Mouse (Mus musculus) embryonic facial prominence, embryonic 12.5 days (tissue): ENCODE results near the gene Rps6ka2. TPM values are rescaled to one million over a fixed set of nuclear protein-coding genes. Genes with fewer than 3 reads are reported as not detected.
A peak's percentile ranks its signal among the peaks of the same experiment; 100 is the strongest.

Source experiments
- ATAC-seq: fragments of 200-750 bp; cut with Nextera tagmentation; 2 replicates; pipeline ENCODE4 v1.8.0; 2017; ENCODE audit not compliant: insufficient number of reproducible peaks, insufficient read depth, low FRiP score, low TSS enrichment
- H3K27ac ChIP-seq: fragments of 300-500 bp; sonication (generic); 2 replicates; pipeline ENCODE4 v1.5.1; 2016; ENCODE audit warnings: mild to moderate bottlenecking
- H3K27me3 ChIP-seq: fragments of 300-500 bp; sonication (generic); 2 replicates; pipeline ENCODE4 v1.6.1; 2016; ENCODE audit warnings: mild to moderate bottlenecking, moderate library complexity
- H3K36me3 ChIP-seq: fragments of 300-500 bp; sonication (generic); 2 replicates; pipeline ENCODE4 v1.6.1; 2016; ENCODE audit warnings: mild to moderate bottlenecking
- H3K4me1 ChIP-seq: fragments of 300-500 bp; sonication (generic); 2 replicates; pipeline ENCODE4 v1.6.1; 2016
- H3K4me2 ChIP-seq: fragments of 300-500 bp; sonication (generic); replicated peaks from 2 replicates; pipeline ENCODE4 v1.6.1; 2016; ENCODE audit warnings: mild to moderate bottlenecking, moderate library complexity
- H3K4me3 ChIP-seq: fragments of 300-500 bp; sonication (generic); 2 replicates; pipeline ENCODE4 v1.5.1; 2016; ENCODE audit warnings: mild to moderate bottlenecking
- H3K9ac ChIP-seq: fragments of 300-500 bp; sonication (generic); 2 replicates; pipeline ENCODE4 v1.6.1; 2016; ENCODE audit warnings: mild to moderate bottlenecking, moderate library complexity
- H3K9me3 ChIP-seq: fragments of 300-500 bp; sonication (generic); 2 replicates; pipeline ENCODE4 v1.6.1; 2016; ENCODE audit warnings: mild to moderate bottlenecking, moderate library complexity
- WGBS: fragments of 180-500 bp; shearing (Covaris S2); methylation state at CpG from one replicate; pipeline ENCODE4 v1.1.7; 2016; 5-methylcytosine and 5-hydroxymethylcytosine counted together
- polyA plus RNA-seq: library from polyadenylated mRNA; unstranded; fragments of >200 nt; fragmentation: Nextera tagmentation; extraction: Ambion mirVana; gene quantifications from 2 replicates; pipeline ENCODE4 v1.2.1, GENCODE M21; 2016

Gene Rps6ka2
- polyA plus RNA-seq, 1 experiment from 2014 or later = 24.8 TPM

DNA sequence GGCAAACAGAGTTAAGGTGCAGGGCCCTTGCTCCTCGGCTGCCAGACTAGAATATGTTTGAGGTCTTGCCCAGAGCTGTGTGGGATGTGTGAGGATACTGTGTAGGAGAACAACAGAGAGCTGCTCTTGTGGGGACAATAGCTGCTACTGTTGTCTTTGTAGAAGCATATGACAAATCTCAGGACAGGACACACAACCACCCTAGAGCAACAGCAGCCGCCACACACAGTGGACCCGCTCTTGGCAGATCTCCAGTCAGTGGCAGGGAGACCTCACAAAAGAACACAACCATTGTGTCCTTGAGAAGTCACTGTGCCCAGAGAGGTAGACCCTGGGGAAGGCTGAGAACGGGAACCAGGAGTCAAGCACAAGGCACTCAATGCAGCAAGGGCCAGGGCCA lies 42.0 kb downstream of the Rps6ka2 start:
- no peak overlapping the region for H3K27ac ChIP-seq
- WGBS = 77% methylated on average over 4 of the region's 4 CpGs

DNA sequence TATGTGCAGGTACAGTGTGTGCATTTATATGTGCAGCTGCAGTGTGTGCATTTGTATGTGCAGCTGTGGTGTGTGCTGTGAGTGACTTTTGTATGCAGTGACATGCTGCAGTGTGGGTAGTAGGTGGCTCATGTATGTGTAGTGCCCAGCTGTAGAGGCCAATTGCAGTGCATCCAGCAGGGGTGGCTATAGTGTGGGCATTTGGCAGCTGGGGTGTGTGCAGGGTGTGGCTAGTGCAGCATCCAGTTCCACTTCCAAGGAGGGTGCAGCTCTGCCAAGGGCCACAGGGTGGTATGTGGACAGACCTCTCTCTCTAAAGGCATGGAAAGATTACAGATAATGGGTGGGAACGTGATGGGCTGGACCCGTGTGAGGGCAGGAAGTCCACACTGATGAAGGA lies 43.3 kb downstream of the Rps6ka2 start:
- WGBS = 86% methylated on average over 2 of the region's 2 CpGs
- Histone ChIP-seq H3K4me2 (no peak overlapping the region), H3K36me3 (no peaks in the 10 kb centered on the region), H3K4me1 (peaks cover 13% of the 10 kb centered on the region; the same call in 1 of the 2 replicates), H3K27me3 (no peaks in the 10 kb centered on the region), H3K4me3 (no peak overlapping the region), H3K9me3 (no peaks in the 10 kb centered on the region), H3K27ac (no peak overlapping the region), H3K9ac (no peak overlapping the region)
- ATAC-seq = no peak

More for the DNA sequence above, 42.0 kb downstream of the Rps6ka2 start:
- no peak overlapping the region for H3K9ac ChIP-seq
- H3K9me3 ChIP-seq = no peaks in the 10 kb centered on the region
- H3K4me2 ChIP-seq = no peak overlapping the region
- no peaks in the 10 kb centered on the region for H3K36me3 ChIP-seq
- peaks cover 18% of the 10 kb centered on the region; the same call in 1 of the 2 replicates for H3K4me1 ChIP-seq
- ATAC-seq = no peak
- H3K27me3 ChIP-seq = no peaks in the 10 kb centered on the region
- no peak overlapping the region for H3K4me3 ChIP-seq

DNA sequence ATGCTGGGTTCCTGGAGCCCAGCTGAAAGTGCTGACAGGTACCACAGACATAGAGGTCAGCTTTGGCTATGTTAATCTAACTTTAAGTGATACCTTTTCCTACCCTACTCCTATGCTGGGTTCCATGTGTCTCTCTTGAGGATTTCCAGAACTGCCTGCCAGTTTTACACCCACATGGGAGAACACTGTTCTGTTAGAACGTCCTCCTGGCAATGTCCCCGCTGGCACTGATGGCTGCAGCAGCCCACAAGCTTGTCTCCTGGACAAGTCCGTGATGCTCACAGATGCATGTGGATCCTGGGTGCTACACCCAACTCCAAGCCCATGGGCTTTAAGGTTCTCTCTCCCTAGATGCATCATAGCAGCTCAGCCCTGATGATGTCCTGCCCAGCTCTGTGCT lies 44.1 kb downstream of the Rps6ka2 start:
- Histone ChIP-seq H3K27me3 (no peaks in the 10 kb centered on the region), H3K9ac (no peak overlapping the region), H3K4me1 (peaks cover 17% of the 10 kb centered on the region), H3K9me3 (no peaks in the 10 kb centered on the region), H3K4me3 (no peak overlapping the region), H3K4me2 (no peak overlapping the region), H3K27ac (no peak overlapping the region), H3K36me3 (no peaks in the 10 kb centered on the region)
- 95% methylated on average over 3 of the region's 3 CpGs for WGBS
- no peak for ATAC-seq

GRCm38 (mm10) chr17:7217791-7218329 lies 47.9 kb downstream of the Rps6ka2 start:
- Histone ChIP-seq H3K27ac (no peak overlapping the region), H3K4me3 (no peak overlapping the region), H3K4me1 (peaks cover 11% of the 10 kb centered on the region), H3K9me3 (no peaks in the 10 kb centered on the region), H3K36me3 (no peaks in the 10 kb centered on the region), H3K4me2 (no peak overlapping the region), H3K9ac (no peak overlapping the region), H3K27me3 (no peaks in the 10 kb centered on the region)
- ATAC-seq = no peak
- 75% methylated on average over 11 of the region's 11 CpGs for WGBS

GRCm38 (mm10) chr17:7218396-7218795 lies 48.5 kb downstream of the Rps6ka2 start:
- H3K27me3 ChIP-seq = no peaks in the 10 kb centered on the region
- H3K9me3 ChIP-seq = no peaks in the 10 kb centered on the region
- WGBS = 79% methylated on average over 9 of the region's 9 CpGs
- no peak for ATAC-seq
- H3K9ac ChIP-seq = no peak overlapping the region
- no peaks in the 10 kb centered on the region for H3K36me3 ChIP-seq
- H3K4me3 ChIP-seq = no peak overlapping the region
- peaks cover 11% of the 10 kb centered on the region for H3K4me1 ChIP-seq
- no peak overlapping the region for H3K4me2 ChIP-seq
- H3K27ac ChIP-seq = 0 out of 2 replicates have a peak overlapping the region, but pooled peaks have one; percentile 50

DNA sequence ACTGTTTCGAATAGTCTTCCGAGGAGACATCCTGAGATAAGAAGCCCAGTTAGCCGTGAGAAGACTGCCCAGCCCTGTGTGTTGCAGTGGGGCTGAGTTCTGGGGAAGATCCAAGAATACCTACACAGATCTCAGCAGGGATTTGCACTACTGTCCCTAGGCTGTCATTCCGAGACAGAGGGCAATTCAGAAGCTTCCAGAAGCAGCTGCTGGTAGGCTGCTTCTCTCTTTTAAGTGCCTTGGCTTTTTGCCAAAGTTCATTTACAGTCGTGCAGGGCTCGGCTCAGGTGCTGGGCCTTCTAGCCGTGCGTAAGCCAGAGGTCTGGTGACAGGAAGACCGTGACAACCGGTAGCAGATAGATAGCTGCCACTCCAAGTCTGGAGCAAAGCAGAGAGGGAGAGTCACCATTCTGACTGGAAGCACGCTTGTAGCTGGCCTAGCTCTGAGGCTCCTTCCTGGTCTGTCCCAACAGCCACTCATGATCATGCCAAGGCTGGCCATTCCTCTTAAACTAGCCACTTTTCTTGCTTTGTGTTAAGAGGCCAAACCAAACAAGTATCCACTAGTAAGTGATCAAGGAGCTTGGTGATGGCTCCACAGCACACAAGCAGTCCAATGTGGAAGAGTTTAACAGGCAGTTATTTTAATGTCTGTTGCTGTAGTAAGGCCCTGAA lies 49.3 kb downstream of the Rps6ka2 start:
- Histone ChIP-seq H3K4me3 (no peak overlapping the region), H3K36me3 (no peaks in the 10 kb centered on the region), H3K4me1 (peaks cover 11% of the 10 kb centered on the region), H3K27ac (0 out of 2 replicates have a peak overlapping the region, but pooled peaks have one; percentile 50), H3K9me3 (no peaks in the 10 kb centered on the region), H3K27me3 (no peaks in the 10 kb centered on the region), H3K9ac (no peak overlapping the region), H3K4me2 (no peak overlapping the region)
- 62% methylated on average over 11 of the region's 11 CpGs for WGBS
- no peak for ATAC-seq

DNA sequence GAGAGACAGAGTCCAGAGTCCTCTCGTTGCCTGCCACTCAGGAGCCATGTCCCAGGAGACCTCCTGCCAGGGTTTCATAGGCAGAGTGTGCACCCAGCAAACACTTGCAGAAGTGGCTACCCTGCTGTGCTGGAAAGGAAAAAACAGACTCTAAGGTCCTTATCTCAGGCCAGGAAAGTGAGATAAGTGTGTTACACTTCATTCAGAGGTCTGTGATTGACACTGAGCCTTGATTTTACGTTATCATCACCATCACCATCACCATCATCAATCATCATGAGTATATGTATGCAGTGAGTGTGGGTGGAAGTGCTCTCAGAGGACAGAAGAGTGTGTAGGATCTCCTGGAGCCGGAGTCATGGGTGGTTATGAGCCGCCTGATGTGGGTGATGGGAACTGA lies 51.4 kb downstream of the Rps6ka2 start:
- H3K27ac ChIP-seq = no peak overlapping the region
- no peak overlapping the region for H3K4me3 ChIP-seq
- peaks cover 11% of the 10 kb centered on the region for H3K4me1 ChIP-seq
- no peaks in the 10 kb centered on the region for H3K9me3 ChIP-seq
- ATAC-seq = no peak
- no peak overlapping the region for H3K9ac ChIP-seq
- no peaks in the 10 kb centered on the region for H3K27me3 ChIP-seq
- WGBS = 88% methylated on average over 4 of the region's 4 CpGs
- no peak overlapping the region for H3K4me2 ChIP-seq
- no peaks in the 10 kb centered on the region for H3K36me3 ChIP-seq

GRCm38 (mm10) chr17:7222198-7222597 lies 52.3 kb downstream of the Rps6ka2 start:
- H3K4me2 ChIP-seq = no peak overlapping the region
- H3K27ac ChIP-seq = no peak overlapping the region
- H3K4me1 ChIP-seq = peaks cover 18% of the 10 kb centered on the region
- no peaks in the 10 kb centered on the region for H3K9me3 ChIP-seq
- WGBS = 83% methylated on average over 3 of the region's 3 CpGs
- no peaks in the 10 kb centered on the region for H3K27me3 ChIP-seq
- no peak overlapping the region for H3K9ac ChIP-seq
- no peaks in the 10 kb centered on the region for H3K36me3 ChIP-seq
- no peak overlapping the region for H3K4me3 ChIP-seq
- no peak for ATAC-seq

DNA sequence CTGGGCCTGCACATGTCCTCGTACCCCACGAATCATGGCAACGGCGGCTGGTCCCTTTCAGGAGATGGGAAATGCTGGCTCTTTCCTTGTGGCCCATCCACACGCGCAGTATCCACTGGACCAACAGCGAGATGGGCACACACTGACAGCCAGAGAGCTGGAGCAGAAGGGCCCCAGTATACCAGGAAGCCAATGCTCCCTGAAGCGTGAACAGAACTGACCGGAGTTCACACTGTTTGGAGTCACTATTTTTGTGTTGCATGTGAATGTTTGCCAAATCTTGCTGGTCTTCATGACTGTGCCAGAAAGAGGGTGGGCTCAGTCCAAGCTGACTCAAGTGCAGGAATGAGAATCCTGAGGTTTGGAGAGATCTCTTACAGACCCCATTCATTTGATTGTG lies 58.6 kb downstream of the Rps6ka2 start:
- no peak overlapping the region for H3K9ac ChIP-seq
- no peaks in the 10 kb centered on the region for H3K27me3 ChIP-seq
- no peak for ATAC-seq
- 98% methylated on average over 9 of the region's 9 CpGs for WGBS
- no peaks in the 10 kb centered on the region for H3K36me3 ChIP-seq
- H3K4me2 ChIP-seq = no peak overlapping the region
- H3K27ac ChIP-seq = no peak overlapping the region
- H3K9me3 ChIP-seq = no peaks in the 10 kb centered on the region
- H3K4me3 ChIP-seq = no peak overlapping the region
- H3K4me1 ChIP-seq = peaks cover 8% of the 10 kb centered on the region

DNA sequence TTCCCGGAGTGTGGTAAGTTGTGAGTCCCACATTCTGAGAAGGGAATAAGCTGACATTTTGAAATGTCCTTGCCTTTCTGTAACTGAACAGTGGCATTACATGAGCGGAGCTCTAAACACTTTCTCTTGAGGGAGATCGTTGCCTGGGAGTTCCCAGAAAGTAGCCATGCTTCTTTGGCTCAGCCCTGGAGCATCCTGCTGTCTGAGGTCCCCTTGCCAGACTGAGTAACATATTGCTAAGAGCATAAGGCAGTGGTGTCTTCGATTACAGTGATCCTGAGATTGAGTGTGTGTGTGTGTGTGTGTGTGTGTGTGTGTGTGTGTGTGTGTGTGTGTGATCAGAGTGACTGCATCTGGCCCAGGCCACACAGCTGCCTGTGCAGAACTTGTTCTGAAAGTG lies 61.4 kb downstream of the Rps6ka2 start:
- Histone ChIP-seq H3K9ac (no peak overlapping the region), H3K4me3 (no peak overlapping the region), H3K27ac (no peak overlapping the region), H3K4me2 (no peak overlapping the region), H3K27me3 (no peaks in the 10 kb centered on the region), H3K4me1 (peaks cover 8% of the 10 kb centered on the region), H3K36me3 (no peaks in the 10 kb centered on the region), H3K9me3 (no peaks in the 10 kb centered on the region)
- no peak for ATAC-seq
- WGBS = 87% methylated on average over 4 of the region's 4 CpGs

GRCm38 (mm10) chr17:7231790-7232189 lies 61.9 kb downstream of the Rps6ka2 start:
- no peaks in the 10 kb centered on the region for H3K9me3 ChIP-seq
- no peak overlapping the region for H3K9ac ChIP-seq
- WGBS = 78% methylated on average over 8 of the region's 8 CpGs
- H3K27me3 ChIP-seq = no peaks in the 10 kb centered on the region
- no peaks in the 10 kb centered on the region for H3K36me3 ChIP-seq
- H3K4me1 ChIP-seq = peaks cover 5% of the 10 kb centered on the region
- no peak for ATAC-seq
- no peak overlapping the region for H3K27ac ChIP-seq
- H3K4me2 ChIP-seq = no peak overlapping the region
- no peak overlapping the region for H3K4me3 ChIP-seq

GRCm38 (mm10) chr17:7232400-7232799 lies 62.5 kb downstream of the Rps6ka2 start:
- Histone ChIP-seq H3K4me3 (no peak overlapping the region), H3K4me2 (no peak overlapping the region), H3K27ac (no peak overlapping the region), H3K36me3 (no peaks in the 10 kb centered on the region), H3K4me1 (no peaks in the 10 kb centered on the region), H3K27me3 (no peaks in the 10 kb centered on the region), H3K9ac (no peak overlapping the region), H3K9me3 (no peaks in the 10 kb centered on the region)
- WGBS = 68% methylated on average over 7 of the region's 7 CpGs
- ATAC-seq = no peak
